Mouse (Mus musculus) thymus, adult 2 months (tissue): ENCODE results near the gene Gm14399.
"Not testable (repeated sequence)": the region's sequence is repeated elsewhere in the genome, so short reads cannot be mapped to it uniquely, and the experiment has no call there.

Experiments
- CTCF ChIP-seq: fragments of 200-500 bp; IDR thresholded peaks from 2 replicates; pipeline ENCODE4 v1.5.1; 2012; ENCODE audit warnings: mild to moderate bottlenecking, control low read depth, low read length, moderate library complexity, borderline replicate concordance; ENCODE audit not compliant: control insufficient read depth, poor library complexity, insufficient read depth; ENCODE audit errors: extremely low read depth
- POLR2A ChIP-seq: fragments of 200-500 bp; IDR thresholded peaks from 2 replicates; pipeline ENCODE4 v1.6.1; 2012; ENCODE audit warnings: mild to moderate bottlenecking, low read length, control low read depth, moderate library complexity; ENCODE audit not compliant: control insufficient read depth, poor library complexity, insufficient read depth; ENCODE audit errors: extremely low read depth

GRCm38 (mm10) chr2:175161438-175161837 is 19.6 kb upstream of the Gm14399 start:
- TF ChIP-seq POLR2A, CTCF: not testable (repeated sequence)
